Comparison of ENCODE assay signal across 19 mouse cellular contexts in the genomic region with DNA sequence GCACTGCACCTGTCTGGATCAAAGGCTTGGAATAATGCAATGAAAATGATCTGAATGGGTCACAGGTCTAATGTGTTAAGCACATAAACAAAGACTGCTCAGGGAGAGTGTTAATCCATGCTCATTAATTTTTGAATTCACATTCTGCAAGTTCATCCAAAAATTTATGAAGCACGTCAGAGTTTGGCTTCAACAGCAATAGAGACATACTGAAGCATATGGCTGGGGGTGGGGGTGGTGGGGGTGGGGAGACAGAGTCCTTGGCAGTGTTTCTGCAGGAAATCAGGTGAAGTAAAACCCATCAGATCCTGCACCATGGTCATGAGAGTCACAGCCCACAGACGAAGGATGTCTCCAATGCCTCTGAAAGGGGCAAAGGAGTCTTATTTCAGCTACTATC.
"Had no signal": no experiment of that assay in that cellular context is flagged by ENCODE, and none has a peak within 500 bp of the region (broad histone marks: within the 10 kb centered on the region; RNA-seq: fewer than 3 reads in every experiment).

No protein-coding gene starts in this region.

- H3K9ac ChIP-seq: limb, embryonic 12.5 days; liver, embryonic 13.5 days; liver, postnatal 0 days; lung, embryonic 15.5 days; stomach, embryonic 15.5 days had no signal

- H3K27ac ChIP-seq: kidney, postnatal 0 days; limb, embryonic 12.5 days; liver, embryonic 13.5 days; lung, embryonic 15.5 days; macrophage; stomach, embryonic 15.5 days had no signal

- H3K27me3 ChIP-seq: limb, embryonic 12.5 days; liver, embryonic 13.5 days; lung, embryonic 15.5 days; megakaryocyte, embryonic 14.5 days; stomach, embryonic 15.5 days had no signal

- H3K36me3 ChIP-seq: limb, embryonic 12.5 days; liver, embryonic 13.5 days; lung, embryonic 15.5 days; stomach, embryonic 15.5 days had no signal

- DNase-seq: kidney, postnatal 36 days; layer of hippocampus, adult 9-11 months; layer of hippocampus, postnatal 36 days; liver; liver, embryonic 13.5 days; liver, postnatal 0 days; lung, postnatal 14 days; right cerebral cortex, postnatal 14 days; thymus, adult 2 months; thymus, postnatal 25 days had no signal

- H3K4me2 ChIP-seq: limb, embryonic 12.5 days; liver, embryonic 13.5 days; lung, embryonic 15.5 days; midbrain, embryonic 11.5 days; stomach, embryonic 15.5 days had no signal

- ATAC-seq: liver, postnatal 0 days; midbrain, embryonic 16.5 days had no signal

- H3K4me1 ChIP-seq: limb, embryonic 12.5 days; liver, embryonic 13.5 days; lung, embryonic 15.5 days; megakaryocyte, embryonic 14.5 days; stomach, embryonic 15.5 days had no signal

- H3K4me3 ChIP-seq: limb, embryonic 12.5 days; liver, embryonic 13.5 days; lung, embryonic 15.5 days; megakaryocyte, embryonic 14.5 days; myocyte; stomach, embryonic 15.5 days had no signal

- H3K9me3 ChIP-seq: limb, embryonic 12.5 days; liver, embryonic 13.5 days; lung, embryonic 15.5 days; stomach, embryonic 15.5 days had no signal
